Mouse (Mus musculus): ENCODE measurements around the gene Trem3.

DNA sequence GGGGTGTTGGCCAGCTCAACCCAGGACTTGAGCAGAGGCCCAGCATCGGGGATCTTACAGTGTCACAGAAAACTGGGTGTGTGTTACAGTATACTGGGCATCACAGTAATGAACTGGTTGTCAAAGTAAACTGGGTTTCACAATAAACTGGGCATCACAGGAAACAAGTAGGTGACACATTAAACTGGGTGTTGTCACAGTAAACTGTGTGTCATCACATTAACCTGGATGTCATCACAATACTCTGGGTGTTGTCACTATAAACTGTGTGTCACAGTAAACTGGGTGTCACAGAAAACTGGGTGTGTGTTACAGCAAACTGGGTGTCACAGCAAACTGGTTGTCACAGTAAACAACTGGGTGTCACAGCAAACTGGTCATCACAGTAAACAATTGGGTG, 32.1 kb upstream of the Trem3 start:
- no peak for TF ChIP-seq GATA1 (IDR thresholded peaks at IDR 0.05; ENCODE audit: borderline replicate concordance, low read length)
- no peak for TF ChIP-seq FLI1 (IDR thresholded peaks at IDR 0.05; ENCODE audit: low read length)
